Mouse (Mus musculus): ENCODE results near the gene Arl3.

- TF ChIP-seq POLR2A (IDR thresholded peaks at IDR 0.05; ENCODE audit: borderline replicate concordance, low read depth, low read length) (no peak), CTCF (IDR thresholded peaks at IDR 0.05; ENCODE audit: low read depth, low read length) (no peak)
These were observed 63.3 kb downstream of the Arl3 start for GRCm38 (mm10) chr19:46509736-46510135.
